Mouse (Mus musculus) frontal cortex, adult (tissue): ENCODE results near the gene Sec13.
A peak's percentile ranks its signal among the peaks of the same experiment; 100 is the strongest.
"Not testable (repeated sequence)": the region's sequence is repeated elsewhere in the genome, so short reads cannot be mapped to it uniquely, and the experiment has no call there.

Experiments
- ATAC-seq: cut with Nextera tagmentation; 2 replicates; pipeline ENCODE4 v1.9.2; 2017; ENCODE audit warnings: mild to moderate bottlenecking, moderate library complexity, mixed read lengths; ENCODE audit not compliant: low TSS enrichment

Gene Sec13

GRCm38 (mm10) chr6:113740236-113741217 is at the start of gene Sec13:
Sec13 (minus strand) TSS chr6:113740743.
- peak; percentile 41 for ATAC-seq

GRCm38 (mm10) chr6:113787459-113787968 is 47.0 kb upstream of the Sec13 start:
- ATAC-seq = peak; percentile 16; the same call in 1 of the 2 replicates

GRCm38 (mm10) chr6:113785658-113786057 is 45.1 kb upstream of the Sec13 start:
- ATAC-seq = no peak

GRCm38 (mm10) chr6:113778229-113778753 is 37.7 kb upstream of the Sec13 start:
- no peak for ATAC-seq

- peak; percentile 50 for ATAC-seq
Observed at GRCm38 (mm10) chr6:113768804-113769203, 28.3 kb upstream of the Sec13 start.

GRCm38 (mm10) chr6:113761644-113762043 is 21.1 kb upstream of the Sec13 start:
- ATAC-seq = peak; percentile 44; the same call in 1 of the 2 replicates

GRCm38 (mm10) chr6:113749119-113749685 is 8.7 kb upstream of the Sec13 start:
- no peak for ATAC-seq

- no peak for ATAC-seq
Observed at GRCm38 (mm10) chr6:113748351-113748750, 7.8 kb upstream of the Sec13 start.

- no peak for ATAC-seq
Observed at GRCm38 (mm10) chr6:113747284-113747683, 6.7 kb upstream of the Sec13 start.

- ATAC-seq = no peak
Observed at GRCm38 (mm10) chr6:113745117-113745516, 4.6 kb upstream of the Sec13 start.

- peak; percentile 48 for ATAC-seq
Observed at GRCm38 (mm10) chr6:113743111-113743510, 2.6 kb upstream of the Sec13 start.

- ATAC-seq = peak; percentile 33
Observed at GRCm38 (mm10) chr6:113742321-113742720, 1.8 kb upstream of the Sec13 start.

GRCm38 (mm10) chr6:113741425-113741824 is 882 bp upstream of the Sec13 start:
- ATAC-seq = no peak

GRCm38 (mm10) chr6:113737318-113738046 is 3.1 kb downstream of the Sec13 start:
- ATAC-seq = no peak

- no peak for ATAC-seq
Observed at GRCm38 (mm10) chr6:113731296-113731695, 9.2 kb downstream of the Sec13 start.

- no peak for ATAC-seq
Observed at GRCm38 (mm10) chr6:113728181-113728580, 12.4 kb downstream of the Sec13 start.

GRCm38 (mm10) chr6:113721061-113721460 is 19.5 kb downstream of the Sec13 start:
- no peak for ATAC-seq

- ATAC-seq = no peak
Observed at GRCm38 (mm10) chr6:113719878-113720277, 20.7 kb downstream of the Sec13 start, which contains the start of gene Ghrl. Ghrl (minus strand) TSS chr6:113719880.

GRCm38 (mm10) chr6:113717541-113717940 is 23.0 kb downstream of the Sec13 start:
- no peak for ATAC-seq

- no peak for ATAC-seq
Observed at GRCm38 (mm10) chr6:113714797-113715196, 25.7 kb downstream of the Sec13 start.

GRCm38 (mm10) chr6:113714276-113714675 is 26.3 kb downstream of the Sec13 start:
- 0 out of 2 replicates have a peak, but pooled peaks have one; percentile 42 for ATAC-seq

GRCm38 (mm10) chr6:113713389-113713788 is 27.2 kb downstream of the Sec13 start:
- ATAC-seq = not testable (repeated sequence)
